Mouse (Mus musculus) small intestine, adult 2 months (tissue): ENCODE measurements around the gene Abhd14a. TPM values are rescaled to one million over a fixed set of nuclear protein-coding genes. Genes with fewer than 3 reads are reported as not detected.

Experiments used
- H3K27ac ChIP-seq: fragments of 200-500 bp; 2 replicates; pipeline ENCODE4 v1.5.1; 2012; ENCODE audit warnings: low read depth, low read length, control low read depth, inconsistent platforms; ENCODE audit not compliant: insufficient read depth
- H3K27me3 ChIP-seq: fragments of 200-500 bp; 2 replicates; pipeline ENCODE4 v1.6.1; 2012; ENCODE audit warnings: mild to moderate bottlenecking, moderate library complexity, low read length, inconsistent platforms; ENCODE audit not compliant: control insufficient read depth, insufficient read depth
- H3K36me3 ChIP-seq: fragments of 200-500 bp; 2 replicates; pipeline ENCODE4 v1.6.1; 2012; ENCODE audit warnings: mild to moderate bottlenecking, low read length, control low read depth, inconsistent platforms; ENCODE audit not compliant: control insufficient read depth, insufficient read depth
- H3K4me1 ChIP-seq: fragments of 200-500 bp; 2 replicates; pipeline ENCODE4 v1.6.1; 2012; ENCODE audit warnings: low read length, inconsistent platforms, mixed read lengths; ENCODE audit not compliant: control insufficient read depth, insufficient read depth, insufficient read length
- H3K4me3 ChIP-seq: fragments of 200-500 bp; 2 replicates; pipeline ENCODE4 v1.5.1; 2012; ENCODE audit warnings: low read depth, mild to moderate bottlenecking, control low read depth, inconsistent platforms, low read length, moderate library complexity
- CTCF ChIP-seq: fragments of 200-500 bp; IDR thresholded peaks from 2 replicates; pipeline ENCODE4 v1.5.1; 2012; ENCODE audit warnings: low read depth, mild to moderate bottlenecking, control low read depth, inconsistent platforms, low read length, moderate library complexity, mixed read lengths; ENCODE audit not compliant: insufficient replicate concordance, insufficient read length; ENCODE audit errors: extremely low read depth
- POLR2A ChIP-seq: fragments of 200-500 bp; IDR thresholded peaks from 2 replicates; pipeline ENCODE4 v1.6.1; 2012; ENCODE audit warnings: low read depth, mild to moderate bottlenecking, control low read depth, inconsistent platforms, low read length, moderate library complexity
- WGBS: fragments of 180-500 bp; shearing (Covaris S2); methylation state at CpG from one replicate; pipeline ENCODE4 v1.1.7; 2018; 5-methylcytosine and 5-hydroxymethylcytosine counted together
- polyA plus RNA-seq: library from polyadenylated mRNA; depleted of rRNA; stranded (reverse); fragments of >200 nt; gene quantifications from 2 replicates; pipeline ENCODE4 v1.2.3, GENCODE M21; 2012

The Abhd14a gene
- polyA plus RNA-seq, 1 experiment, result 28.9 TPM

GRCm38 (mm10) chr9:106442680-106443079 is 4.8 kb downstream of the Abhd14a start:
- no peak overlapping the region for H3K4me3 ChIP-seq
- no peak for TF ChIP-seq POLR2A
- TF ChIP-seq CTCF, result no peak
- H3K36me3 ChIP-seq, result no peaks in the 10 kb centered on the region
- WGBS, result 79% methylated on average over 5 of the region's 5 CpGs
- no peaks in the 10 kb centered on the region for H3K27me3 ChIP-seq
- H3K4me1 ChIP-seq, result peaks cover 22% of the 10 kb centered on the region
- H3K27ac ChIP-seq, result no peak overlapping the region

GRCm38 (mm10) chr9:106436566-106436965 is 10.9 kb downstream of the Abhd14a start:
- TF ChIP-seq CTCF (no peak), POLR2A (no peak)
- Histone ChIP-seq H3K27me3 (no peaks in the 10 kb centered on the region), H3K27ac (peak overlapping the region; percentile 79), H3K36me3 (peaks cover 28% of the 10 kb centered on the region), H3K4me3 (peak overlapping the region; percentile 53), H3K4me1 (peaks cover 49% of the 10 kb centered on the region)
- 56% methylated on average over 9 of the region's 9 CpGs for WGBS

GRCm38 (mm10) chr9:106433389-106433788 is 14.1 kb downstream of the Abhd14a start:
- Histone ChIP-seq H3K36me3 (peaks cover 35% of the 10 kb centered on the region), H3K27ac (peak overlapping the region; percentile 57), H3K27me3 (no peaks in the 10 kb centered on the region), H3K4me3 (peak overlapping the region; percentile 5; the same call in 1 of the 2 replicates), H3K4me1 (peaks cover 53% of the 10 kb centered on the region)
- WGBS, result 44% methylated on average over 7 of the region's 7 CpGs
- TF ChIP-seq POLR2A (no peak), CTCF (no peak)

- Histone ChIP-seq H3K4me1 (peaks cover 31% of the 10 kb centered on the region), H3K27me3 (no peaks in the 10 kb centered on the region), H3K27ac (peak overlapping the region; percentile 69), H3K36me3 (peaks cover 33% of the 10 kb centered on the region), H3K4me3 (peak overlapping the region; percentile 86)
- TF ChIP-seq POLR2A, result no peak
- no peak for TF ChIP-seq CTCF
- WGBS, result under 1% methylated on average over 4 of the region's 4 CpGs
Measured at GRCm38 (mm10) chr9:106430015-106430264, 17.5 kb downstream of the Abhd14a start.

- H3K4me1 ChIP-seq, result peaks cover 29% of the 10 kb centered on the region
- H3K4me3 ChIP-seq, result peak within 1 kb of the TSS; percentile 86
- peak within 1 kb of the TSS; percentile 69 for H3K27ac ChIP-seq
- TF ChIP-seq CTCF (no peak), POLR2A (peak; percentile 72; the same call in 1 of the 2 replicates)
- no peaks in the 10 kb centered on the region for H3K27me3 ChIP-seq
- under 1% methylated on average over 55 of the region's 55 CpGs for WGBS
- H3K36me3 ChIP-seq, result peaks cover 29% of the 10 kb centered on the region
Measured at GRCm38 (mm10) chr9:106429221-106430014, 18.1 kb downstream of the Abhd14a start, which contains the start of gene Rpl29. Gene Rpl29, plus strand, starts transcription at chr9:106429454.

- peaks cover 25% of the 10 kb centered on the region for H3K36me3 ChIP-seq
- peak overlapping the region; percentile 65 for H3K27ac ChIP-seq
- WGBS, result 3% methylated on average over 11 of the region's 11 CpGs
- peak overlapping the region; percentile 86 for H3K4me3 ChIP-seq
- H3K4me1 ChIP-seq, result peaks cover 24% of the 10 kb centered on the region
- TF ChIP-seq CTCF (no peak), POLR2A (no peak)
- H3K27me3 ChIP-seq, result no peaks in the 10 kb centered on the region
Measured at GRCm38 (mm10) chr9:106428719-106429220, 18.7 kb downstream of the Abhd14a start.

- 1% methylated on average over 3 of the region's 3 CpGs for WGBS
- H3K27ac ChIP-seq, result no peak overlapping the region
- peaks cover 6% of the 10 kb centered on the region; the same call in 1 of the 2 replicates for H3K27me3 ChIP-seq
- no peaks in the 10 kb centered on the region for H3K4me1 ChIP-seq
- no peak overlapping the region for H3K4me3 ChIP-seq
- TF ChIP-seq CTCF (peak; percentile 78; the same call in 1 of the 2 replicates), POLR2A (no peak)
- no peaks in the 10 kb centered on the region for H3K36me3 ChIP-seq
Measured at GRCm38 (mm10) chr9:106421865-106422160, 25.7 kb downstream of the Abhd14a start.
